Mouse (Mus musculus) frontal cortex, adult (tissue): ENCODE measurements around the gene Gpatch4.

ENCODE experiments used
- ATAC-seq: cut with Nextera tagmentation; 2 replicates; pipeline ENCODE4 v1.9.2; 2017; ENCODE audit warnings: mild to moderate bottlenecking, moderate library complexity, mixed read lengths; ENCODE audit not compliant: low TSS enrichment

Gpatch4 gene

DNA sequence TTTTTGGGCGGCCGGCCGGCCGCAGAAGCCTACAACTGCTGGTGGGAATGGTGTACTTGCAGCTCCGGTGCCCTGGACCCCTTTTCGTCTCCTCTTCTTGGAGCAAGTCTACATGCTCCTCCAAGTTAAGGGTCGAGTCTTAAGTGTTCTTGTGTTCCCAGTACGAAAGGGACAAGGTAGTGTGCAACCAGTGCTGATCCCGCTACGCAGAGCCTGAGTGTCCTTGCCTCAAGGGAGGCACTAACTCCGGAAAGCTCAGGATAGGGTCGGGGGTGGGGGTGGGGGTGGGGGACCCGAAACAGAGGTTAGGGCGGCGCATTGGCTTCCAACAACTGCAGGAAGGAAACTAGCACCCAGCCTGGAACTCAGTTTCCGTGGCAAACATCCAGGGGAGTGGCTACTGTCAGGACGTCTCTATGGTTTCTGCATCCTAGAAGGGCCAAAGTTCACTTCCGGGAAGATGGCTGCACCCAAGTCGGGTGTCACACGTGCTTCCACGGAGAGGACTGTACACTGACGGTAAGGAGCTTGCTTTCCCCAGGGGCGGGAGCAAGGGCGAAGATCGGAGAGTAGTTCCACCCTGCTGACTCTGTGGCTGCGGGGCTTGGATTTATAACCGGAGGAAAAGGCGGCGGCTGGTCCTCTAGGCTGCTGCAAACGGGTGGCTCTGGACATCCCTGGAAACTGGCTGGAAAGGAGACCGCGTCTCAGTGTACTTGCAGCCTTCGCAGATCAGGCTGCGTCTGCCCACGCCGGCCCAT lies at the start of gene Gpatch4:
Gpatch4 (plus strand) TSS at position 448 of the 761 bp plus-strand sequence.
- peak; percentile 98 for ATAC-seq

DNA sequence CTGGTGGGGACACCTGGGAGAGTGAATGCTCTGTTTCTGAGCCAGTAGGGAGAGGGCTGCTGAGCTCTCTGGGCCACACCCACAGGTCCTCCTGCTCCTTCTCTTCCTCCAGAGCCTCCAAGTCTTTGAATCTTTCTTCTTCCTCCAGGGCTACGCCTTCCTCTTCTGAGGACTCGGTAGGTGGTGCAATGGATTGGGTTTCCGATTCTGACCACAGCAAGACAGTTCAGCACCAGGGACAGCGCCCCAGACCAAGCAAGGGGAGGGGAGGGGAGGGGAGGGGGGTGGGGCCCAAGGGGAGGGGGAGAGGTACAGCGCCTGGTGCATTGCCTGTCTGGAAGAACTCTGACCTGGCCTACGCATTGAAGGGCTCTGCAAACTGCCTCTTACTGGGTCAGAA lies 49.5 kb upstream of the Gpatch4 start:
- no peak for ATAC-seq

DNA sequence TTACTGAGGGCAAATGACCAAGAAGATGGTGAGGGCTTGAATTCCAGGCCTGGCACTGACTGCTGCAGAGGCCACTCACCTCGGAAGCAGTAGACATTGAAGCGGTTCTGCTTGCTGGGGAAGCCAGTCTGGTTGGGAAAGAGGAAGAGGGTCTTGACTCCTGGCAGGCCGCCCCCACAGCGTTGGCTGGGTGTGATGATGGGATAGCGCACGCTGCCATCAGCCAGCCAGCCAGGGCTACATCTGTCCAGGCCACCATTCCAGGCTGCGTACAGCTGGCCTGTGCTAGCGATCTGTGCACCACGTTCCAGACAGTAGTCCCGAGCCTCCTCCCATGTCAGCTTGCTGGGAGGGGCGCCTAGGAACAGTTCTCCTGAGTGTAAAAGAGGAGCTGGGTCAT lies 47.6 kb upstream of the Gpatch4 start:
- no peak for ATAC-seq

DNA sequence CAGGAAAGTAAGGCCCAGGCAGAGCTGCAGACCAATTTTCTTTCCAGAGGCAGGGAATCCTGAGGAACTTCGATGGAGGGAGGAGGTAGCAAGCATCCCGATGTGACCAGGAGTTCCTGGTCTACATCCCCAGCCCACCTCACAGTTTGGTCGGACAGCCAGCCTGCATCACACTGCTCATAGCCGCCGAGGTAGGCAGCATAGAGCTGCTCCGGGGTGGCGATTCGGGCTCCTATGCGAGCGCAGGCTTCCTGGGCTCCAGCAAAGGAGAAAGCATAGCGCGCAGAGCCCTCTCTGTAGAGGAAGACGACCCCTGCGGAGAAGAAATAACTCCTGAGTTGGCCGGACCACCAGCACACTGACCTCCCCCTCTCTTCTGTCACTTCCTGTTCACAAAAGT lies 46.5 kb upstream of the Gpatch4 start:
- ATAC-seq = no peak

DNA sequence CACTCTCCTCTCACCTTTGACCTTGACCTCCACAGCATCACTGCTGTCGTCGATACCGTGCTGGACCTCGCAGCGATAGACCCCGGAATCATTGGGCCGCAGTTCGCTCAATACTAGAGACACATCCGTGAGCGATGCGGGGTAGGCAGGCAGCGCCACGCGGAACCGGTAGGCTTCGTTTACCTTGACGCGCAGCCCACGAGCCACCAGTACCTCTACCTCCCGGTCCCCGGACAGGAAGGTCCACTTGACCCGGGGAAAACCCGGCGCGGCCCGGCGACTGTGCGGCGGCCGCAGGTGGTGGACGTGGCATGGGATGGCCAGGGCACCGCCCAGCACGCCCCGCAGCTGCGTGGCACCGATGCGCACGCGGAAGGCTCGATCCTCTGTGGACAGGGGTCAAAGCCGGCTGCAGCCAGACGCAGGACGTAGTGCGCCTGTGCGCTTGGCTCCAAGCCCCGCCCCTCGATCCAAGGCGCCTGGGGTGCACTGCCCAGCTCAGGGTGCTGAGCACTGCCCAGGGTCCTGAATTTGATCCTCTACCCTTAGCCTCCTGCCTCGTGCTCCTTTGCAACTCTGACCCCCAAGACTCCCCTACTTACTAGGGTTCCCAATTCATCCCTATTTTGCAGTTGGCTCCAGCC lies 45.8 kb upstream of the Gpatch4 start:
- ATAC-seq = no peak

DNA sequence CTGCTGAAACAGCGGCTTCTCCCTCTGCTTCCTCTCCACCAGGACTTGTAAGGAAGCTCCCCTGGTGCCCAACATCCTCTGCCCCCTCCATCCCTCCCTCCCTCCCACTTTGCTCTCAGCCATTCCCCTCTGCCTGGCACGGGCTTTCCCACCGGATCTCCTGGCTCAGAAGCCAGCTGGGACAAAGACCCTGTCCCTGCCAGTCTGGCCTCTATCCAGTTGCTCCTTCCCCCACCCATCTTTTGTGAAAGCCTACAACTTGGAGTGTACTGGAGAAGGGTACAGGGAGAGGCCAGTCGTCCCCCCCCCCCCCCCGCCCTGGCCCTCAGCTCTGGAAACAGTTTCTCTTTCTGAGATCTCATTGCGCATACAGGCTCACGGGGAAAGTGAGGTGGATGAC lies 44.2 kb upstream of the Gpatch4 start:
- ATAC-seq = no peak

DNA sequence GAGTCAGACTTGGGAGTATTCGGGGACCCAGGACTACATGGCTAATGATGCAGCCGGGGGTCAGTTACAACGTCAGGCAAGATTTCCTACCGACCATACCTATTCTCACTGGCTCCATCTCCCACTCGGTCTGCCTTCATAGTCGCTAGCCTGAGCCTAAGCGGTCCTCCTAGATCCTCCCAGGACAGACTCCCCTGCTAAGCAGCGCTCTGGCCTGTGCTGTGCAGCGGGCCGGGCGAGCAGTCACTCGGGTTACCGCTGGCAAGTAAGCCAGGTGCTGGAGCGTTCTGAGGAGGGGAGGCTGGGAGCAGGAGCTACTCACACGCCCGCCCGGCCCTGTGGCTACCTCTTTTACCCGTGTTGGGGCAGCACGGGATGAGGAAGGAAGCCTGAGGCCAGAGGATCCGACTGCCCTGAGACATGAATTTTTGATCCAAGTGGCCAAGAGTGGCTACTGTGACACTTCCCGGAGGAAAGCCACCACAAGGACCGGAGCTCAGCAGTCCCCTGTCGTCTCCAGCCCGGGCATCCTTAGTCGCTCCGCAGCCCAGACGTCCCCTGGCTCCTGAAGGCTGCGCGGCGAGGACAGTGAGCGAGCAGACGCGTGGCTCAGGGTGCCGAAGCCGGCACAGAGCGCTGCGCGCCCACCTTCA lies 43.5 kb upstream of the Gpatch4 start:
- ATAC-seq = no peak

DNA sequence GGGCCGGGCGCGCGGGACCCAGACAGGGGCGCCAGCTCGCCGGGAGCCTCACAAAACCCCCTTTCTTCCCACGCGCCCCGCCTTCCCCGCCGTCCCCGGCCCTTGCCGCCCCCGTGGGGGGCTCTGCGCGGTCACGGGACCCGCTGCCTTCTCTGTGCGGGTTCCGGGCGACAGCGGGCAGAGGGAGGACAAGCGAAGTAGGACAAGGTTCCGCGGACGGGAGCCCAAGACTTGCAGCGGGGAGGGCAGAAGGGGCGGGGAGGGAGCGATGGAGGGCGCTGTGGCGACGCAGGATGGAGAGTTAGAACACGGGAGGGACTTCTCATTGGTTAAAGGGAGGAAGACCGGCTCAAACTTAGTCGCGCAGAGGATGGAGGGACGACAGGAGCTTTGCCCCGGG lies 42.7 kb upstream of the Gpatch4 start, which contains the start of gene Bcan:
Bcan (minus strand) TSS at position 50 of the 400 bp plus-strand sequence.
- peak; percentile 61 for ATAC-seq

DNA sequence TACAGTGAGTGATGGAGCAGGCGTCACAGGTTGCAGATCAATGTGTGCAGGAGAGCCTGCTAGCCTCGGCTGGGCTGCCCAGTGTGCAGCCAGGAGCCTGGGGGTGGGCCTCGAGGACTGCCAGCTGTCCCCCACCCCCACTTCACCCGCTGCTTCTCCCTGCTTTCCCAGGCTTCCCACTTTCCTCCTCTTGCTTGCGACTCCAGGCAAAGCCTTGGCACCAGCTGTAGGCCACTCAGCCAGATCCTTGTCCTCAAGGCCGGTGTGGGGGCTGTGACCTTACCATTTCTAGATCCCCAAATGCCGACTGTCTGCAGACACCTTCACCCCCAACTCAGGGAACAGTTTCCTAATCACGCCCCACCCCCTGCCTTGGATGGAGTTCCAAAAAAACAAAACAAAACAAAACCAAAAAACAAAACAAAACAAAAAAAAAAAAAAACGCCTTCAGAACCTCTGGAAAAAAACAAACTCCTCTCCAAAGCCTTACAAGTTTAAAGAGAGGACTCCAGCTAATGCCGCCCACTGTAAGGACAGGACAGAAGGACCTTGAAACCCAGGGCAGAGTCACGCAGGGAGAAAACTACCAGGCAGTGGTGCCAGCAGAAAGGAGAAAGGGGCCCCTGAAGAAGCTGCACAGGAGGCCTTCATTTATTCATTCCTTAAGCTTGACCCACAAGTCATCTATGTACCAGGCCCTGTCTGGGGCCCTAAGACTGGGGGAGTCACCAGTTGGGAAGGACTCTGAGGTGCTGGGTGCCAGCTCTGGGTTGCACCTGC lies 41.9 kb upstream of the Gpatch4 start:
- peak; percentile 8; the same call in 1 of the 2 replicates for ATAC-seq

DNA sequence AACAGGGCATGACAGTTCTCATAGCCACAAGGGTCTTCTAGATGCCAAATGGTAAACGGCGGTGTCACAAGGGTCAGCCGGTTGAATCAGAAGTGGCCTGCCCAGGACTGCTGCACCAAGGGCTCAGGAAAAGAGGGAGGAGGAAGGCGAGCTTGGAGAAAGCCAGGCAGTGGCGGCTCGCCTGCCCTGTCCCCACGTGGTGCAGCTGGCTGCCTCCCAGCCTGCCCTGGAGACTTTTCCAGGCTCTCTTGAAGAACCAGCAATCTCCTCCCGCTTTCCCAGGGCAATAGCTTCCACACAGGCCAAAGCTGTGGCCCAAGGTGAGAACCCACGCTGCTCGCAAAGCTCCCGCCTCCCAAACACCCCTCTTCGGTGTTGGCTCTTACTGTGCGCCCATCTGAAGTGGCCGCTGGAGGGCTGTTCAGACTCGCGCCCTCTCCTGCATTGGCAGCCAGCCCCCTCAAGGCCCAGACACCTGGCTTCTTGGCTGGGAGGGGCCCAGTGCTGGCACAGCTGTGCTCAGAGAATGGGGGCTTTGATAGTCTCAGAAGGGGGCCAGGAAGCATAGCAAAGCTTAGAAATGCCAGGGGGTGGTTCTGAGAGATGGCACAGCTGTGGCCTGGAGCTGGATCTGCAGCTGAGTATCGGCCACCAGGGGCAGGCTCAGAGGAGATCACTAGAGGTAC lies 40.5 kb upstream of the Gpatch4 start:
- no peak for ATAC-seq

DNA sequence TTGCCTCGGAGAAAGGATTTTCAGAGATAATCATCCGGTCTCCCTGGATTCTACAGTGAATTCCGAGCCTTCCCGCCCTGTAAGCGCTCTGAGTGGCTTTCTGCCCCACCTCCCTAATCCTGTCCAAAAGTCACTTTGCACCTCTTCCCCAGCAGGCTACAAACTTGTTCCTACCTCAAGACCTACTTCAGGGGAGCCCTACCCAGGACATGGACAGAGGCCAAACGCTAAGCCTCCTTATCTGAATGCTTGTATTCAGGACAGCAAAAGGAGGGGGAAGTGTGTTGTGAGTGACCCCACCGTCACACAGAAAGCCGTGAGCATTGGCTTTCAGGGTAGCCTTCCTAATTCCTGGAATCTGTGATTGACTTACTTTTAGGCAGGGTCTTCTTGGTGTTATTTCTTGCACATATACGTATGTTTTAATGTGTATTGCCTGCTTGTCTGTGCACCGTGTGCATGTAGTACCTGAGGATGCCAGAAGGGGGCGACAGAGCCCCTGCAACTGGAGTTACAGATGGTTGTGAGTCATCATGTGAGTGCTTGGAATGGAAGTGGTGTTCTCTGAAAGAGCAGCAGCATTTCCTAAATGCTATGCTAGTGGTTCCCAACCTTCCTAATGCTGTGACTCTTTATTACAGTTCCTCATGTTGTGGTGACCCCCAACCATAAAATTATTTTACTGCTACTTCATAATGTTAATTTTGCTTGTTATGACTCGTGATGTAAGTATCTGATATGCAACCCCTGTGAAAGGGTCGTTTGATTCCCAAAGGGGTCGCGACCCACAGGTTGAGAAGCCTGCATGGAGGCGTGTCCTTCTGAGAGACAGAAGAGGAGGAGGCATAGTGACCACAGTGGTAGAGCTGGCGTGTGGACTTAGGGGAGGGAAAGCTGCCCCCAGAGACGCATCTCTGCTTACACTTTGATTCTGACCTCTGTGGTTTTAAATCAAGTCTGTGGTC lies 36.8 kb upstream of the Gpatch4 start:
- ATAC-seq = no peak

DNA sequence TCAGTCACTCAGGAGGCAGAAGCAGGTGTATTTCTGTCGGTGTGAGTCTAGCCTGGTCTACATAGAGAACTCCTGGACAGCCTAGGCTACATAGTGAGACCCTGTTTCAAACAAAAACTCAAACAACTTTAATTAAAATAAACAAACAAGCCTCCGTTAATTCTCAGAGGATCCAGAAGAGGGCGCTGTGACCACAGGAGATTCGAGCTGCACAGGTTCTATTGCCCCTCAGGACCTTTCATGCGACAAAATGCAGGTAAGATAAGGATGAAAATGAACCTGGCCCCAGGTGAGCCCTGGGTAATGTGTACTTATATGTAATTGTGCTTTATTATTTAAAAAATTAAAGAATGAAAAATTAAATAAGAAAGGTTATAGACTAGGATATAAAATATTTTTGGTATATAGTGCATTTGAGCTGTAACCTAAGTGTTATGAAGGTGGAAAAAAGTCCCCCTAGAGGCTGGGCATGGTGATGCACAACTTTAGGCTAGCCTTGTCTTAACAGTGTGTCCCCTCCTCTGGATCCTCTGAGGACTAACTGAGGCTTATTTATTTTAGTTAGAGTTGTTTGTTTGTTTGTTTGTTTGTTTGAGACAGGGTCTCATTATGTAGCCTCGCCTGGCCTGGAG lies 32.2 kb upstream of the Gpatch4 start:
- ATAC-seq = no peak

DNA sequence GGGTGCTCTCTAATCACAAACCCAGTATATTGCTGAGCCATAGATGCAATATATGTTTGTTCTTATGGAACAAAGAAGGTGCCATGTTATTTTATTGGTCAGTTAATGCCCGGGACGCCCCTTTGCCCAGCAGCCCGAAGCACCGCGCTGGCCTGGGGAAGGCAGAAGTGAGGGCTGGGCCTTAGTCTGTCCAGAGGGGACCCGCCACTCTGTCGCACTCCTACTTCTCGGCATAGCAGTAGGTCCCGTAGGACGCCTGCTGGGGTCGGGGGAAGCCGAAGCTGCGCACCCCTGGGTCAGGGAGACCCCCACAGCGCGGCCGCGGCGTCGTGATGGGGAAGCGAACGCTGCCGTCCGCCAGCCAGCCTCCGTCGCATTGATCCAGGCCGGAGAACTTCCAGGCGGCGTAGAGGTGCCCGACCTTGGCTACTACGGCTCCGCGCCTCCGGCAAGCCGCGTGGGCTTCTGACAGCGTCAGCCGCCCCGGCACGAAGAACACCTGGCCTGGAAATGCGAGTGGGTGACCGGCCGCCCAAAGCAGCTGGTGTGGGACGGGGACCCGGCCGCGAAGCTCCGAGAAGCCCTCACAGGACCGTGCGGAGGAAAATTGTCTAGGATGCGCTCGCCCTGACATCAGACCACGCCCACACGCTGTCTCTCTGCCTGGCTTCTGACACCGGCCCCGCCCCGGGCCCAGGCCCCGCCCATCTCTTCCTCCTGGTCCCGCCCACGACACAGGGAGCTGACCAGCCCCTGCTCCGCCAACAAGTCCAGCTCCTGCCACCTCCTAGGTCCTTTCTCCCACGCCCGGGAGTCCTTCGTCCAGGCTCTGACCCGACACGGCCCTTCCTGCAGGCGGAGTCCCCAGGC lies 20.4 kb upstream of the Gpatch4 start:
- peak; percentile 74 for ATAC-seq

DNA sequence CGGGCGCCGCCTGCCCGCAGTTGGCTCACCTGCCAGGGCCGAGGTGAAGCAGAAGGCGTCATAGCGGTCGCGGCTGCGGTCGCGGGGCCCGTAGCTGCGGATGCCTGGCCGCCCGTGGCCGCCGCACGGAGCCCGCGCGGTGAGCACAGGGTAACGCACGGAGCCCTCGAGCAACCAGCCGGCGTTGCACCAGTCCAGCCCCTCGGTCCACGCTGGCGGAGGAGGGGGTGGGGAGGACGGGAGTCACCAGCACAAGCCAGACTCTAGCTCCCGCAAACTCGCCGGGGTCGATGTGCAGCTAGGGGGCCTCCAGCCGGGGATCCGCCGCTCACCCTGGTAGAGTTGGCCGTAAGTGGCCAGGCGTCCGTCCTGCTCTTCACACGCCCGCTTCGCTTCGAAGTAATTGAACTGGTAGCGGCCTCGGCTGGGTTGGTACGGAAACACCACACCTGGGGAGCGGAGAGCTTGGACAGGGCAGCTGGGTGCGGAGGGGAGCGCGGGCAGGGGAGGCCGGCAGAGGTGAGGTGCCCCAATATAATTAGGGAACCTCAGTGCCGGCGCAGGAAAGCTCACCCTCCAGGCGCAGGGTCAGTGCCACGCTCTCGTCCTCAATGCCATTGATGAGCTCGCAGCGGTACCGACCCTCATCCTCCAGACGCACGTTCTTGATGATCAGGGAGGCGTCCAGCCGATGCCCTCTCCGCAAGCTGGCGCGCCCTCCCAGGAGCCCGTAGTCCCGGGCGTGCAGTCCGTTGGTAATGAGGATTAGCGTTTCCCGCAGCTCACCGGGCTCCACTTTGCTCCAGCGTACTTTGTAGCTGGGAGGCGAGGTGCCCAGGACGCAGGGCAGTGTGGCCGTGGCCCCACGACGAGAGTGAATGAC lies 19.5 kb upstream of the Gpatch4 start:
- peak; percentile 31; the same call in 1 of the 2 replicates for ATAC-seq

DNA sequence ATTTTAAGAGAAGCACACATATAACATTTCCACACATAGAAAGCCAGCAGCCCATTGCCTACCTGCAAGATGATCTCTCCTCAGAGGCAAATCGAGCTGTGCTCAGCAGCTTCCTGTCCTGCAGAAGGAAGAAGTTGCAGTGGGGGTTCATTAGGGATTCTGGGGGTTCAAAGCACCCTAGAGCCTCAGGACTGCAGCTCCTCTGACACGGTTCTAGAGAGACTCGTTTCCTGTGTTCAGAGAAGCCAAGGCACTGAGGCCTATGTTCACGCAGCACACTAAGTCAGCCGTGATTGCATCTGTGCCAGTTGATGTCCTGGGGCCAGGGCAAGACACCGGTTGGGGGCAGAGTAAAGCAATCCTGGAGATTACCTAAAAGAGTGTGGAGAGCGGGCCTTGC lies 16.1 kb upstream of the Gpatch4 start:
- ATAC-seq = no peak

DNA sequence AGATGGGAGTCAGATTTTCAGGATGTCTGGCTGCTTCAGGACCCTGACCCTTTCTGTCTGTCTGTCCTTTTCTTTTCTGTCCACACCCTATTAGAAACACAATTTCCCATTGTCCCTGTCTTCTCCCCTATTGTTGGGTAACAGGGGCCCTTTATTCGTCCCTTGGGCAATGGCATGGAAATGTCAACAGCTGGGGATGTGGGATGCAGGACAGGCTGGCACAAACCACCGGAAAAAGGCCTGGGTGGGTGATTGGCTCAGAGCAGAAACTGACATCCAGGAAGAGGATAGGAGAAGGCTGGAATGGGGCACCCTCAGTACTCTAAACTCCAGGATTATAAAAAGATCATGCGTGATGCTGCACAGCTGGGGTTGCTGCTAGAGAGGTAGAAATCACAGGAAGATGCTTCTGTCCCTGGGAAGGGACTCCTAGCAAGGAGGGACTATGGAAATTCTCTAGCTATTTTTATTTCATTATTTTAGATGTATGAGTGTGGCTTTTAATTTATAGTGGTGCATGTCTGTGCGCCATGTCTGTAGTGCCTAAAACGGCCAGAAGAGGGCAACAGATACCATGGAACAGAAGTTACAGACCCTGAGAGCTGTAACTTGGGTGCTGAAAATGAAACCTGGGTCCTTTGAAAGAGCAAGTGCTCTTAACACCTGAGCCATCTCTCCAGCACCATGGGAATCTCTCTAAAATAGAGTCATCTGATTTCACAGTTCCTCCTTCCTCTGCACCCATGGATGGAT lies 15.3 kb upstream of the Gpatch4 start, which contains the start of gene Hapln2:
Hapln2 (minus strand) TSS at position 150 of the 753 bp plus-strand sequence.
- peak; percentile 46; the same call in 1 of the 2 replicates for ATAC-seq
